Mouse (Mus musculus) olfactory bulb, adult 2 months (tissue): ENCODE results near the gene Naa38.

Experiments used
- CTCF ChIP-seq: fragments of 200-500 bp; IDR thresholded peaks from 2 replicates; pipeline ENCODE4 v1.5.1; 2012; ENCODE audit warnings: low read depth, mild to moderate bottlenecking, low read length, moderate library complexity; ENCODE audit not compliant: insufficient read depth
- POLR2A ChIP-seq: fragments of 200-500 bp; IDR thresholded peaks from 2 replicates; pipeline ENCODE4 v1.6.1; 2012; ENCODE audit warnings: mild to moderate bottlenecking, low read depth, low read length, moderate library complexity; ENCODE audit not compliant: insufficient read depth

GRCm38 (mm10) chr11:69410045-69410309 is 14.7 kb downstream of the Naa38 start:
- TF ChIP-seq CTCF (no peak), POLR2A (no peak)
